Mouse (Mus musculus): Measurements from ENCODE around the gene Gm45785. TPM values are rescaled to one million over a fixed set of nuclear protein-coding genes. Genes with fewer than 3 reads are reported as not detected.
A peak's percentile ranks its signal among the peaks of the same experiment; 100 is the strongest.

Gene Gm45785
- polyA plus RNA-seq (2015; fragmentation: Nextera tagmentation; extraction: Ambion mirVana): not detected in 2 replicates

DNA sequence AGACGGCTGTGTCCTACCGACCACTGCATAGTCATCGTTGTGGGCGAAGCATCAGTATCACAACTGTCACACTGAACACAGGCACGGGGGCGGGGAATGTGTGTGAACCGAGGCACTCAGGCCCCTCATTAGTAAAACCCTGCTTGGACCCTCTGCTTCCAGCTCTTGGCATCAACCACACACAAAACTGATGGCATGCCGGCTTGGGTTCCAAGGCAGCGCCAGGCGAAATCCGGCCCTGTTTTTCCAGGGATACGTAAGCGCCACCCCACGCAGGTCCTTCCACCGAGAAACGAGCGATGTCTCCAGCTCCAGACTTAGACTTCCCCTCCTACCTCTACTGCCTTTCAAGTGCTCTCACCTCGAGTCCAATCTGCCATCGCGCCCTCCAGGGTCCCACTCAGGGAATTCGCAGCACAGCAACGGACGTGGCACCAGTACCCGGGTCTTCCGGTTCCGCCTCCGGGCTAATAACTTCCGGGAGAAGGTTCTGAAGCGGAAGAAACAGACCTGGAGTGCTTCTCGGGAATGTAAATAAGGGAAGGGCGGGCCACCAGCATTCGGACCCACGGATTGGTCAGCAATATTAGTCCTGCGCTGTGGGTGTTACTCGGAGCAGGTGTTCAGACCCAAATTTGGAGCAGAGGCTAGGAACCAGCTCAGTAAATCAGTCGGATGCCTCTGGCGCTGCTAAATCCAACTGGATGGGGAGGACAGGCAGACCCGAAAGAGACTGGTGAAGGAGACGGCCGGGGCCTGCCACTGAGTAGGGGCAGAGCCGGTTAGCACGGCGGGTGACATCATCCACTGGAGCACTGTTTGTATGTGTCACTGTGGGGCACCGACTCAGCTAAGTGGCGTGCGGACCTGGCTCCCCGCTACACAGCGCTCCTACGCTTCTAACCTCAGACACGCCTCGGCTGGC, at the start of gene Gm45785:
Gene Gm45785 (minus strand): TSS at position 472 of the 925 bp plus-strand sequence.
- Histone ChIP-seq H3K4me3 (ENCODE audit: low read length) (peak within 1 kb of the TSS; percentile 92), H3K4me1 (ENCODE audit: insufficient read depth, low read length) (peaks cover 20% of the 10 kb centered on the region), H3K4me2 (replicated peaks; ENCODE audit: low read depth, low read length) (peak within 1 kb of the TSS; percentile 99), H3K9me3 (ENCODE audit: low read length) (no peaks in the 10 kb centered on the region), H3K27ac (ENCODE audit: low read length) (peak within 1 kb of the TSS; percentile 91), H3K9ac (replicated peaks; ENCODE audit: low read length) (peak within 1 kb of the TSS; percentile 93), H3K36me3 (ENCODE audit: insufficient read depth, low read length) (peaks cover 56% of the 10 kb centered on the region), H3K27me3 (ENCODE audit: insufficient read depth, low read length) (no peaks in the 10 kb centered on the region)
- WGBS: 1% methylated on average over 50 of the region's 51 CpGs
- peak; percentile 84 for ATAC-seq (ENCODE audit: low FRiP score, low TSS enrichment)

DNA sequence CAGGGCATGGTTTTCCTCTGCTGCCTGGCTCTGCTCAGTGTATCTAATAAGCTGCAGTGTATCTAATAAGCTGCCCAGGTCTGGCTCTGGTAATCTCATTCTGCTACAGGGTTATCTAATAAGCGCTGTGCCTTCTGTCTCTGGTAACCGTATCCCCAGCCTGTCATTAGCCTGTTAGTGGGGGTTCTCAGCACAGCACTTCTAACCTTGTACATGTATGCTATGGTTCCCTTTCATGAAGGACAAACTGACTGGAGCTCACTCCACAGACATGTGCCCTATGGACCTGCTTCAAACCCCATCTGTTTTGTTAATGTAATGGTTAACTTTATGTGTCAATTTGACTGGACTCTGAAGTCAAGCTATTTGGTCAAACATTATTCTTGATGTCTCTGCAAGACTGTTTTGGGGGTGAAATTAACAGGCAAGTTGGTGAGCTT, 49.5 kb upstream of the Gm45785 start:
- H3K27me3 ChIP-seq (ENCODE audit: insufficient read depth, low read length): no peaks in the 10 kb centered on the region
- H3K9ac ChIP-seq (replicated peaks; ENCODE audit: low read length): no peak overlapping the region
- ATAC-seq (ENCODE audit: low FRiP score, low TSS enrichment): no peak
- no peak overlapping the region for H3K4me2 ChIP-seq (replicated peaks; ENCODE audit: low read depth, low read length)
- no peaks in the 10 kb centered on the region for H3K9me3 ChIP-seq (ENCODE audit: low read length)
- WGBS: 75% methylated on average over 2 of the region's 2 CpGs
- no peak overlapping the region for H3K4me3 ChIP-seq (ENCODE audit: low read length)
- peak overlapping the region; percentile 55; the same call in 1 of the 2 replicates for H3K27ac ChIP-seq (ENCODE audit: low read length)
- H3K4me1 ChIP-seq (ENCODE audit: insufficient read depth, low read length): peaks cover 7% of the 10 kb centered on the region; the same call in 1 of the 2 replicates
- H3K36me3 ChIP-seq (ENCODE audit: insufficient read depth, low read length): no peaks in the 10 kb centered on the region

DNA sequence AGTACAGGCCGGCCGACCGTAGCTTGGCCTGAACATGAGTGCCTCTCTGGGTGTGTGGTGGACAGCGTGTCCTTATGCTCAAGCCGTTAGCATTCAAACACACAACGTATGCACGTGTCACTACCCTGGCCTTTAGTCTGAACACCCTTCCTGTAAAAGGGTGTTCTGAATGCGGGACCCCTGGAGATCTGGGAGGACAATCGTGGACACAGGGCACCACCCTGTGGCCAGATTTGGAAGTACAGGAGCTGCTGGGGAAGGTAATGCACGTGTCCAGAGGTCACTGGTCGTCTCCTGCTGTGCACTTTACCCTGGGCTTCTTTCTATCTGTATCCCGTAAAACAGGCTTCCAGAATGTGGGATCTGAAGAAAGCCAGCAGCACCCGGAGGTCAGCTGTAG, 47.1 kb upstream of the Gm45785 start:
- Histone ChIP-seq H3K27me3 (ENCODE audit: insufficient read depth, low read length) (no peaks in the 10 kb centered on the region), H3K9ac (replicated peaks; ENCODE audit: low read length) (0 out of 2 replicates have a peak overlapping the region, but pooled peaks have one; percentile 31), H3K9me3 (ENCODE audit: low read length) (no peaks in the 10 kb centered on the region), H3K4me1 (ENCODE audit: insufficient read depth, low read length) (peaks cover 4% of the 10 kb centered on the region; the same call in 1 of the 2 replicates), H3K27ac (ENCODE audit: low read length) (no peak overlapping the region), H3K4me3 (ENCODE audit: low read length) (no peak overlapping the region), H3K4me2 (replicated peaks; ENCODE audit: low read depth, low read length) (no peak overlapping the region), H3K36me3 (ENCODE audit: insufficient read depth, low read length) (peaks cover 9% of the 10 kb centered on the region)
- 23% methylated on average over 13 of the region's 13 CpGs for WGBS
- ATAC-seq (ENCODE audit: low FRiP score, low TSS enrichment): peak; percentile 50; the same call in 1 of the 2 replicates

DNA sequence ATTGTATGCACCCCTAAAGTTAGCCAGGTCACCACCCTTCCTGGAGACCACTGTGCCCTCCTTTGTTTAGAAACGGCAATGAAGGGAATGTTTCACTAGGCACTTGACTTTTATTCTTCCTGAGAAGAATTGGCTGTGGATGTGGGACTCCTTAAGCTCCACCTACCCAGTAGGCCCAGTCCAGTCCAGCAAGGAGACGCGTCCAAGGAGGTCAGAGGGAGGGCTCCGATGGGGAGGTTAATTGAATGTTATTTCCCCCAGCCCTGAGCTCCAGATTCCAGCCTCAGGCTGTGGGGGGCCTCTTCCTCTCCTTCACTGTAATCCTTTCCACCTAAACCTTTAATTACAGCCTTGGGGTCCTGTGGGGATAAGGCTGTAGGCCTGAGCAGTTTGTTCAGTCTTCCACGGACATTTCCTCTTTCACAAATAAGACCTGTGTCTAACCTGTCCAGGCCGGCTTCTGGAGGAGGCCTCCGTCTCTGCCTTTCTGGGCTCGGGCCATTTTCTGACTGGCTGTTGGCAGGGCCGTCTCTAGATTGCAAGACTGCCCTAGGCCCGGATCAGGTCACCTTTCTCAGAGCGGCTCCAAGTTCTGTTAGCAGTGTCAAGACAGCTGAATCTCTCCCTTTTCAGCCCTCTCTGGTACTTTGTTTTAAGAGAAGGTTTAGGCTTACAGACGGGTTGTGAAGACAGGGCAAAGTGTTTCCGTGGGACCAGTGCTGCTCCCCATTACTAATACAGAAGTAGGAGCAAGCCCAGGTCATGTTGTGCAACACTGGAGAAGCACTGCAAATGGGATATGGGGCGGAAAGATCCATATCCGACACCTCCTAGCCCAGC, 46.1 kb upstream of the Gm45785 start:
- Histone ChIP-seq H3K9me3 (ENCODE audit: low read length) (no peaks in the 10 kb centered on the region), H3K4me2 (replicated peaks; ENCODE audit: low read depth, low read length) (no peak overlapping the region), H3K27ac (ENCODE audit: low read length) (peak overlapping the region; percentile 20; the same call in 1 of the 2 replicates), H3K4me3 (ENCODE audit: low read length) (no peak overlapping the region), H3K9ac (replicated peaks; ENCODE audit: low read length) (0 out of 2 replicates have a peak overlapping the region, but pooled peaks have one; percentile 23), H3K4me1 (ENCODE audit: insufficient read depth, low read length) (peaks cover 4% of the 10 kb centered on the region; the same call in 1 of the 2 replicates), H3K36me3 (ENCODE audit: insufficient read depth, low read length) (peaks cover 19% of the 10 kb centered on the region), H3K27me3 (ENCODE audit: insufficient read depth, low read length) (no peaks in the 10 kb centered on the region)
- WGBS: 63% methylated on average over 15 of the region's 15 CpGs
- no peak for ATAC-seq (ENCODE audit: low FRiP score, low TSS enrichment)

DNA sequence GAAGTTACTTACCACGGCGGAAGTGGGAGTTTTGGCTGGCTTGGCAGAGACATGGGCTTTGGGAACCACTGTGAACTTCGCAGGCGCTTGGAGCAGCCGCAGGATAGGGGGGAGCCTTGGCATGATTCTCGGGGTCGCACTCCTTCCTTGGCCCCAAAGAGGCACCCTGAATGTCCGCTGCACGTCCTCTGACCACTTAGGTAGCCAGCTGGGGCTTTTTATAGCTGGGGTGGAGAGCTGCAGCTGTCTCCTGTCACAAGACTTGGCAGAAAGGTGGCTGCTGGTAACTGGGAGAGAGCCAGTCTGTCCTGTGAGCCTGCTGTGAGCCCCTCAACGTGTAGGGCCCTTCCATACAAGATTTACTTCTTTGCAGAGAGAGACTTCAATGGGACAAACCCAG, 44.1 kb upstream of the Gm45785 start, which contains the start of gene Cox8b:
Gene Cox8b (minus strand): TSS at position 227 of the 400 bp plus-strand sequence.
- no peak within 1 kb of the TSS for H3K4me3 ChIP-seq (ENCODE audit: low read length)
- no peak within 1 kb of the TSS for H3K4me2 ChIP-seq (replicated peaks; ENCODE audit: low read depth, low read length)
- WGBS: 51% methylated on average over 10 of the region's 10 CpGs
- no peak within 1 kb of the TSS; the same call in 1 of the 2 replicates for H3K9ac ChIP-seq (replicated peaks; ENCODE audit: low read length)
- H3K4me1 ChIP-seq (ENCODE audit: insufficient read depth, low read length): peaks cover 4% of the 10 kb centered on the region; the same call in 1 of the 2 replicates
- H3K9me3 ChIP-seq (ENCODE audit: low read length): no peaks in the 10 kb centered on the region
- H3K36me3 ChIP-seq (ENCODE audit: insufficient read depth, low read length): peaks cover 31% of the 10 kb centered on the region
- ATAC-seq (ENCODE audit: low FRiP score, low TSS enrichment): no peak
- no peaks in the 10 kb centered on the region for H3K27me3 ChIP-seq (ENCODE audit: insufficient read depth, low read length)
- H3K27ac ChIP-seq (ENCODE audit: low read length): no peak within 1 kb of the TSS

DNA sequence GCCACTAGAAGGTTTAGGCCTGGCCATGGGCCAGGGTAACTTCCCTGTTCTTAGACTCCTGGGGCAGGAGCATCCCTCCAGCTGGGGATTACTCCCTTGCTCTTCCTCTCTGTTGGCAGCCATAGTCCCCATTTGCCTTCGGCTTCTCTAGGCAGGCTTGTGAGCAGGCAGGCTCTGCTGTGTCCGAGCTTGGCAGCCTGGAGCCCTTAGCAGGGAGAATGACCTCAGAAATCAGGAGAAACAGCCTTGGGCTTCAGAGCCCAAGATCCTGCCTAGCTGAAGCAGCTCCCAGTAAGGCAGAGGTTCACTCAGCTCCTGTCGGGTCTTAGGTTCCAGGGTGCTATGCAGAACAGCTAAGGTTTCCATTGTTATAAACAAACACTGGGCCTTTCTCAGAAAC, 43.0 kb upstream of the Gm45785 start:
- H3K4me3 ChIP-seq (ENCODE audit: low read length): no peak overlapping the region
- WGBS: 80% methylated on average over 3 of the region's 3 CpGs
- ATAC-seq (ENCODE audit: low FRiP score, low TSS enrichment): no peak

DNA sequence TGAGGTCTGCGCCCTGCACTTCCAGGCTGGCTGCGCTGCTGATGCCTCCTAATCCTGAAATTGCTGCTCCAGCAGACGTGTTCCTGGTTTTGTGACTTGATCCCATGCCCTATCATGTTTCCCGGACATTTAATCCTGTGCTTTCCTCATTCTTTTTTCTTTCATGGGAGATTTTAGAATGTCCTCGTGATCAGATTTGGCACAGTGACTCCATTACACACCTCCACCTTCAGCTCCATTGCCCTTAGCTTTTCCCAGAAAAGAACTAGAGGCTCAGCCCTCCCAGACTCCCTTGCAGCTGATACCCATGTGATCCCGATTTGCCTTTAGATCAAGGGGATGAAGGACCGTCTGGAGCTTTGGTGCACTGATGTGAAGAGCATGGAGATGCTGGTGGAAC, 41.7 kb upstream of the Gm45785 start:
- Histone ChIP-seq H3K4me1 (ENCODE audit: insufficient read depth, low read length) (peaks cover 1% of the 10 kb centered on the region; the same call in 1 of the 2 replicates), H3K4me2 (replicated peaks; ENCODE audit: low read depth, low read length) (no peak overlapping the region), H3K9me3 (ENCODE audit: low read length) (no peaks in the 10 kb centered on the region), H3K36me3 (ENCODE audit: insufficient read depth, low read length) (peaks cover 49% of the 10 kb centered on the region), H3K4me3 (ENCODE audit: low read length) (no peak overlapping the region), H3K27me3 (ENCODE audit: insufficient read depth, low read length) (no peaks in the 10 kb centered on the region), H3K27ac (ENCODE audit: low read length) (no peak overlapping the region), H3K9ac (replicated peaks; ENCODE audit: low read length) (no peak overlapping the region)
- WGBS: 81% methylated on average over 7 of the region's 7 CpGs
- no peak for ATAC-seq (ENCODE audit: low FRiP score, low TSS enrichment)

More for the DNA sequence above, 43.0 kb upstream of the Gm45785 start:
- no peaks in the 10 kb centered on the region for H3K27me3 ChIP-seq (ENCODE audit: insufficient read depth, low read length)
- H3K9me3 ChIP-seq (ENCODE audit: low read length): no peaks in the 10 kb centered on the region
- no peak overlapping the region for H3K27ac ChIP-seq (ENCODE audit: low read length)
- H3K4me2 ChIP-seq (replicated peaks; ENCODE audit: low read depth, low read length): no peak overlapping the region
- H3K36me3 ChIP-seq (ENCODE audit: insufficient read depth, low read length): peaks cover 41% of the 10 kb centered on the region
- peaks cover 4% of the 10 kb centered on the region; the same call in 1 of the 2 replicates for H3K4me1 ChIP-seq (ENCODE audit: insufficient read depth, low read length)
- no peak overlapping the region; the same call in 1 of the 2 replicates for H3K9ac ChIP-seq (replicated peaks; ENCODE audit: low read length)

DNA sequence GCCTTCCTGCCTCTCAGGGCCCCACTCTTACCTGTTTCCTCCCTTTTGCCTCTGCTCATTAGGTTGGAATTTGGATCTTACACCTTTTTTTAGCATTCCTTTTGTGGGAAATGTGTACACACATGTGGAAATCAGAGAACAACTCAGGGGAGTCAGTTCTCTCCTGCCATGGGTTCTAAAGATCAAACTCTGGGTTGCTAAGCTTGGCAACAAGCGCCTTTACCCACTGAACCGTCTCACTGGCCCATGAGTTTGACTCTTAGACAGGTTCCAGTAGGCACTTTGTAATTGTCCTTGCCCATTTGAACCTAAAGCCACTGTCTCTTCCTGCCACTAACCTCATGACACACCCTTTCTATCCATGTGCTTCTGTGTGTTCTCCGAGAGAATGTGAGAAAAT, 38.5 kb upstream of the Gm45785 start:
- WGBS: 96% methylated on average over 3 of the region's 3 CpGs
- no peaks in the 10 kb centered on the region for H3K4me1 ChIP-seq (ENCODE audit: insufficient read depth, low read length)
- H3K36me3 ChIP-seq (ENCODE audit: insufficient read depth, low read length): peaks cover 67% of the 10 kb centered on the region
- H3K27me3 ChIP-seq (ENCODE audit: insufficient read depth, low read length): no peaks in the 10 kb centered on the region
- H3K9me3 ChIP-seq (ENCODE audit: low read length): no peaks in the 10 kb centered on the region
- H3K4me2 ChIP-seq (replicated peaks; ENCODE audit: low read depth, low read length): no peak overlapping the region
- no peak overlapping the region for H3K9ac ChIP-seq (replicated peaks; ENCODE audit: low read length)
- H3K4me3 ChIP-seq (ENCODE audit: low read length): no peak overlapping the region
- H3K27ac ChIP-seq (ENCODE audit: low read length): no peak overlapping the region
- no peak for ATAC-seq (ENCODE audit: low FRiP score, low TSS enrichment)

DNA sequence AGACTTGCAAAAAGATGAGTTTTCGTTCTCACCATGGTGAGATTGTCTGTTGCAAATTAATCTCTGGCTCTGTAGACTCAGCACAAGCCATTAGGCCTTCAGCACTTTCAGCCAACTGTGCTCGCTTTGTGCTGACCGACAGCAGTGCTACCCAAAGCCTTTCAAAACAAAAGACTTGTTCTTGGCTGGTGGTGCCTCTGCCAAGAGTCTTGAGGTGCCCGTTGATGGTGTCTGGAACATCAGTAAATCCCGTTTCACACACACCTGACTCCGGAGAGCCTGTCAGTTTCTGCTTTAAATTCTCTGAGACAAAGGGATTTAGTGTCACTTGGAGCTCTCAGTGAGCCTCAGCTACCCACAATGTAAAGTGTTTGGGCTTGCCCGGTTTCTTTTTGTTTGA, 37.9 kb upstream of the Gm45785 start:
- WGBS: 90% methylated on average over 7 of the region's 7 CpGs
- H3K4me2 ChIP-seq (replicated peaks; ENCODE audit: low read depth, low read length): no peak overlapping the region
- H3K9me3 ChIP-seq (ENCODE audit: low read length): no peaks in the 10 kb centered on the region
- no peaks in the 10 kb centered on the region for H3K27me3 ChIP-seq (ENCODE audit: insufficient read depth, low read length)
- no peak overlapping the region for H3K4me3 ChIP-seq (ENCODE audit: low read length)
- H3K9ac ChIP-seq (replicated peaks; ENCODE audit: low read length): no peak overlapping the region
- ATAC-seq (ENCODE audit: low FRiP score, low TSS enrichment): no peak
- no peaks in the 10 kb centered on the region for H3K4me1 ChIP-seq (ENCODE audit: insufficient read depth, low read length)
- peaks cover 71% of the 10 kb centered on the region for H3K36me3 ChIP-seq (ENCODE audit: insufficient read depth, low read length)
- H3K27ac ChIP-seq (ENCODE audit: low read length): no peak overlapping the region

All from kidney, embryonic 16.5 days (tissue).